16 mouse cellular contexts compared by ENCODE assay signal in genomic region chr1:154200955-154201722, GRCm38 (mm10). TPM values are rescaled to one million over a fixed set of nuclear protein-coding genes. Genes with fewer than 3 reads are reported as not detected.
DNase-seq lines count a peak whose midpoint lies in the region; ATAC-seq lines count a peak whose summit lies in the region.
"Had no signal": no experiment of that assay in that cellular context is flagged by ENCODE, and none has a peak within 500 bp of the region (broad histone marks: within the 10 kb centered on the region; RNA-seq: fewer than 3 reads in every experiment).

Gene Zfp648, plus strand, starts transcription at chr1:154201187.

- no peak for ATAC-seq in hindbrain, embryonic 12.5 days (ENCODE audit: low FRiP score)
- ATAC-seq in hindbrain, embryonic 13.5 days (ENCODE audit: low FRiP score), result no peak
- ATAC-seq in embryonic facial prominence, embryonic 13.5 days (ENCODE audit: insufficient number of reproducible peaks, insufficient read depth, low FRiP score, low TSS enrichment, low read depth), result 0 out of 2 replicates have a peak, but pooled peaks have one; percentile 29
- ATAC-seq in forebrain, embryonic 15.5 days (replicated peaks), result no peak
- ATAC-seq: activated CD4-positive, CD25-positive, alpha-beta regulatory T cell, adult 4 months; intestine, embryonic 15.5 days had no signal

- no peak within 1 kb of the TSS; the same call in 1 of the 2 replicates for H3K27ac ChIP-seq in hindbrain, embryonic 12.5 days
- H3K27ac ChIP-seq in hindbrain, embryonic 13.5 days, result no peak within 1 kb of the TSS
- peak within 1 kb of the TSS; percentile 33; the same call in 1 of the 2 replicates for H3K27ac ChIP-seq in embryonic facial prominence, embryonic 13.5 days
- peak within 1 kb of the TSS; percentile 34; the same call in 1 of the 2 replicates for H3K27ac ChIP-seq in limb, embryonic 10.5 days
- H3K27ac ChIP-seq in forebrain, embryonic 15.5 days (replicated peaks), result no peak within 1 kb of the TSS
- H3K27ac ChIP-seq: intestine, embryonic 15.5 days; stomach, embryonic 15.5 days had no signal

- 36% methylated on average over 14 of the region's 14 CpGs for WGBS in hindbrain, embryonic 12.5 days
- WGBS in hindbrain, embryonic 13.5 days, result 42% methylated on average over 14 of the region's 14 CpGs
- 24% methylated on average over 14 of the region's 14 CpGs for WGBS in embryonic facial prominence, embryonic 13.5 days
- 37% methylated on average over 14 of the region's 14 CpGs for WGBS in limb, embryonic 10.5 days
- WGBS in forebrain, embryonic 15.5 days, result 37% methylated on average over 14 of the region's 14 CpGs

- peak; percentile 32 to 37 for DNase-seq in kidney, adult 8-10 months
- no peak for DNase-seq in limb, embryonic 10.5 days (ENCODE audit: low spot score)
- no peak for DNase-seq in adrenal gland, postnatal 10 days
- no peak for DNase-seq in right cerebral cortex, adult 2 months (ENCODE audit: low spot score in 2 of 2)
- DNase-seq: cerebellum, adult 18-20 months; right cerebral cortex, postnatal 4 days had no signal

- peaks cover 11% of the 10 kb centered on the region for H3K4me1 ChIP-seq in hindbrain, embryonic 12.5 days
- H3K4me1 ChIP-seq in hindbrain, embryonic 13.5 days (replicated peaks), result peaks cover 17% of the 10 kb centered on the region
- H3K4me1 ChIP-seq in embryonic facial prominence, embryonic 13.5 days, result peaks cover 24% of the 10 kb centered on the region
- H3K4me1 ChIP-seq in limb, embryonic 10.5 days, result peaks cover 28% of the 10 kb centered on the region
- H3K4me1 ChIP-seq in forebrain, embryonic 15.5 days, result peaks cover 10% of the 10 kb centered on the region

- H3K9me3 ChIP-seq in hindbrain, embryonic 12.5 days (replicated peaks), result no peaks in the 10 kb centered on the region
- no peaks in the 10 kb centered on the region for H3K9me3 ChIP-seq in hindbrain, embryonic 13.5 days
- H3K9me3 ChIP-seq in embryonic facial prominence, embryonic 13.5 days, result no peaks in the 10 kb centered on the region
- H3K9me3 ChIP-seq in limb, embryonic 10.5 days (replicated peaks), result no peaks in the 10 kb centered on the region
- no peaks in the 10 kb centered on the region for H3K9me3 ChIP-seq in forebrain, embryonic 15.5 days
- H3K9me3 ChIP-seq: intestine, embryonic 15.5 days; stomach, embryonic 15.5 days had no signal

- no peaks in the 10 kb centered on the region for H3K36me3 ChIP-seq in hindbrain, embryonic 12.5 days
- no peaks in the 10 kb centered on the region for H3K36me3 ChIP-seq in hindbrain, embryonic 13.5 days
- H3K36me3 ChIP-seq in embryonic facial prominence, embryonic 13.5 days, result no peaks in the 10 kb centered on the region
- no peaks in the 10 kb centered on the region for H3K36me3 ChIP-seq in limb, embryonic 10.5 days
- no peaks in the 10 kb centered on the region for H3K36me3 ChIP-seq in forebrain, embryonic 15.5 days
- H3K36me3 ChIP-seq: intestine, embryonic 15.5 days; stomach, embryonic 15.5 days had no signal

- no peak within 1 kb of the TSS for H3K4me3 ChIP-seq in hindbrain, embryonic 12.5 days
- no peak within 1 kb of the TSS for H3K4me3 ChIP-seq in hindbrain, embryonic 13.5 days
- no peak within 1 kb of the TSS; the same call in 1 of the 2 replicates for H3K4me3 ChIP-seq in embryonic facial prominence, embryonic 13.5 days
- no peak within 1 kb of the TSS for H3K4me3 ChIP-seq in limb, embryonic 10.5 days
- no peak within 1 kb of the TSS for H3K4me3 ChIP-seq in forebrain, embryonic 15.5 days
- H3K4me3 ChIP-seq: intestine, embryonic 15.5 days; stomach, embryonic 15.5 days had no signal

- H3K4me2 ChIP-seq in hindbrain, embryonic 12.5 days (replicated peaks), result 0 out of 2 replicates have a peak within 1 kb of the TSS, but pooled peaks have one; percentile 1
- H3K4me2 ChIP-seq in hindbrain, embryonic 13.5 days, result no peak within 1 kb of the TSS
- peak within 1 kb of the TSS; percentile 32 for H3K4me2 ChIP-seq in embryonic facial prominence, embryonic 13.5 days
- no peak within 1 kb of the TSS for H3K4me2 ChIP-seq in forebrain, embryonic 15.5 days (replicated peaks)
- H3K4me2 ChIP-seq: intestine, embryonic 15.5 days; stomach, embryonic 15.5 days had no signal

- peaks cover 37% of the 10 kb centered on the region for H3K27me3 ChIP-seq in hindbrain, embryonic 12.5 days
- peaks cover 42% of the 10 kb centered on the region for H3K27me3 ChIP-seq in hindbrain, embryonic 13.5 days
- H3K27me3 ChIP-seq in embryonic facial prominence, embryonic 13.5 days, result peaks cover 42% of the 10 kb centered on the region
- peaks cover 45% of the 10 kb centered on the region for H3K27me3 ChIP-seq in limb, embryonic 10.5 days (ENCODE audit: low read depth, poor library complexity, severe bottlenecking)
- H3K27me3 ChIP-seq in forebrain, embryonic 15.5 days, result peaks cover 27% of the 10 kb centered on the region

- H3K9ac ChIP-seq in hindbrain, embryonic 12.5 days, result no peak within 1 kb of the TSS
- no peak within 1 kb of the TSS for H3K9ac ChIP-seq in hindbrain, embryonic 13.5 days
- no peak within 1 kb of the TSS for H3K9ac ChIP-seq in embryonic facial prominence, embryonic 13.5 days
- H3K9ac ChIP-seq in forebrain, embryonic 15.5 days (replicated peaks), result no peak within 1 kb of the TSS
- H3K9ac ChIP-seq: intestine, embryonic 15.5 days; stomach, embryonic 15.5 days had no signal

RNA-seq across cellular contexts. Expression of gene Zfp648, which starts in this region (rescaled TPM):
- polyA plus RNA-seq in hindbrain, embryonic 12.5 days (2016; fragmentation: Nextera tagmentation; extraction: Ambion mirVana), result 0.72 and 1.1 TPM in 2 replicates
- polyA plus RNA-seq in hindbrain, embryonic 13.5 days (2015; fragmentation: Nextera tagmentation; extraction: Ambion mirVana), result 0.26 and 0.53 TPM in 2 replicates
- 0.66 and 0.67 TPM in 2 replicates for polyA plus RNA-seq in embryonic facial prominence, embryonic 13.5 days (2015; fragmentation: Nextera tagmentation; extraction: Ambion mirVana)
- 0.21 TPM in 1 of 2 replicates, not detected in the other for polyA plus RNA-seq in limb, embryonic 10.5 days (2016; fragmentation: Nextera tagmentation; extraction: Ambion mirVana)
- polyA plus RNA-seq in forebrain, embryonic 15.5 days (2015; fragmentation: Nextera tagmentation; extraction: Ambion mirVana), result 0.09 and 0.18 TPM in 2 replicates
- total RNA-seq in adrenal gland, postnatal 10 days (2021), result under 1 TPM; 0.21 to 0.24 TPM
- total RNA-seq: megakaryocyte-erythroid progenitor cell, adult 5-6 weeks had no signal
- polyA plus RNA-seq: activated CD4-positive, CD25-positive, alpha-beta regulatory T cell, adult 4 months; forebrain, embryonic 11.5 days; intestine, embryonic 15.5 days; liver, embryonic 16.5 days; stomach, embryonic 15.5 days had no signal

Comparison
In these comparisons a context has a peak if more than half of its experiments do, and no peak if none do; other contexts are left out.
1. Peak in ATAC-seq, H3K27ac ChIP-seq and H3K4me2 ChIP-seq in embryonic facial prominence, embryonic 13.5 days; RNA of the gene not detected or under 1 TPM.
2. DNase-seq: peak in kidney, adult 8-10 months (2 of 2); none in limb, embryonic 10.5 days (single experiment), adrenal gland, postnatal 10 days (single experiment) and right cerebral cortex, adult 2 months (0 of 2).